Mouse (Mus musculus) small intestine, adult 2 months (tissue): ENCODE data around the gene Sclt1.

Experiments used
- CTCF ChIP-seq: fragments of 200-500 bp; IDR thresholded peaks from 2 replicates; pipeline ENCODE4 v1.5.1; 2012; ENCODE audit warnings: low read depth, mild to moderate bottlenecking, control low read depth, inconsistent platforms, low read length, moderate library complexity, mixed read lengths; ENCODE audit not compliant: insufficient replicate concordance, insufficient read length; ENCODE audit errors: extremely low read depth
- POLR2A ChIP-seq: fragments of 200-500 bp; IDR thresholded peaks from 2 replicates; pipeline ENCODE4 v1.6.1; 2012; ENCODE audit warnings: low read depth, mild to moderate bottlenecking, control low read depth, inconsistent platforms, low read length, moderate library complexity

DNA sequence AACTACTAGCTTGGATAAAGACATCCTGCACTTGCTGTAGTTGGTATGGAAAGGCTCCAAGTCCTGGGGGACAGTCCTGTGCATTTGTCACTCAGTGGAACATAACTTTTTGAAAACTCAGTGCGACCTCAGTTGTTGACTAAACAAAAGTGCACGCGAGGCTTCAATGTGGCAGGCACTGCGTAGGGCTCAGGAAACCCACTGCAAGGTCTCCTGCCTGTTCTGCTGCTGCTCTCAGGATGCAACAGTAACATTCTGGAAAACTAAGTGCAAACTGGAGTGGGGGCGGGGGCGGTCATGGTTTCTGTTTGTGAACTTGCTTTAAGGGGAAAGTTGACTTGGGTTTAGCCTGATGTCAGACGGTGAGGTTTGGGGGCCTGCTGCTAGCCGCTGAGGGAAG is 134.8 kb downstream of the Sclt1 start:
- no peak for TF ChIP-seq CTCF
- TF ChIP-seq POLR2A: no peak
